Mouse (Mus musculus): ENCODE measurements at regions not wholly inside any gene's neighbourhood (a gene's known extent, or its start where the extent isn't known, plus 50 kb on each side); places are given as distances from the start of the nearest gene placed in this dataset.

DNA sequence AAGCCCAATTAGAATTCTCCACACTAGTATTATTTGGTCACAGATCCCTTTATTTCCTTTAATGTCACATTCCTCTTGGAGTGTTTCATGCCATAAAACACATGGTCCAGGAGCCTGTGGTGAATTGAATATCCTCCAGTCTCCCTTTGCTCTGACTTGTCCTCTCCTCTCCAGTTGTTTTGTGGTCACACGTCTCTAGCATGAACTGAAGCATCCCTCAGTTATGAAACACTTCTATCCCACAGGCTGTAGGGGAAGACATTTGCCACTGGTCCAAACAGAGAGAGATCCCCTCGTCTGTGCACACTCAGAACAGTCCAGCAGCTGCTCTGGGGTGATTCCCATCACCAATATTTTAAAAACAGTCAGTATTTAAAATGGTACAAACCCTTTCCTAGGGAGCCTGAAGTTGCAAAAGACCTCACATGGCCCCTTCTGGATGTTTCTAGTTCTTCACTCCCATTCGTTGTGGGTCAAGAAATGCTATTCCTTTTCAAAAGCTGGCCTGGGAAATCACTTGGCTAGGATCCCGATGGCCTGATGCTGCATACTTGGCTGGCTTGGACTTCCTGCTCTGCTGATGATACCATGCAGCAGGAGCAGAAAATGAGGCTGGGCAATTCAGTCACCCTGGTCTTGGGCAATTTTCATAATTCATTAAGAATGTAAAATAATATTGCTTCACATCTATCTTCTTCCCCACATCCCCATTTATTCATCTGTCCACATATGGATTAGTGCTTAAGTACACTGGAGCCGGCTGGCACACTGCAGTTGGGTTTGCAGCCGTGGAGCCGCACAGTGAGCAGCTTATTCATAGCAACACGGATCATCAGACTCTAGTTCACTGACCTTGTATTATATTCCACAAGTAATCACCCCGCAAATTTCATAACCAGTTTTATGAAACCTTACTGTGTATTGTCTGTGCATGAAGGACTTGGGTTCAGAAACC, 83.1 kb upstream of the Adamts9 start:
- peak; percentile 52 for DNase-seq (ENCODE audit: low spot score)

DNA sequence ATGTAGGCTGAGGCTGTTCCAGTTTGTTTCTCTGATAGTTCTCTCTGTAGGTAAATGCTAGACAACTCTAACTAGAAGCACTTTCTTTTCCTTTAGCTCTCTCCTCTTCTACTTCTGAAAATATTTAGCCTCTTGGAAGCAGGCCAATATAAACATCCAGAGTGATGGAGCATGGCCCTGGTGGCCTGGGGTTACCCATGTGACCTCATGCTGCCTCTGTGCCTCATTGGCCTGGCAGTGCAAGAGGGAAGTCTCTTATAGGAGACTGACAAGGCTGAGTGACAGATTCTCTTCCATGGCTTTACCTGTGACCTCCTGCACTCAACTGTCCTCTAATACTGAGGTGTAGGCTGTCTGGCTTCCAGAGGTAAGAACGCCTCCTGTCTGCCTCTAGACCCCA, 71.2 kb upstream of the Adamts9 start:
- DNase-seq (ENCODE audit: low spot score) = no peak

DNA sequence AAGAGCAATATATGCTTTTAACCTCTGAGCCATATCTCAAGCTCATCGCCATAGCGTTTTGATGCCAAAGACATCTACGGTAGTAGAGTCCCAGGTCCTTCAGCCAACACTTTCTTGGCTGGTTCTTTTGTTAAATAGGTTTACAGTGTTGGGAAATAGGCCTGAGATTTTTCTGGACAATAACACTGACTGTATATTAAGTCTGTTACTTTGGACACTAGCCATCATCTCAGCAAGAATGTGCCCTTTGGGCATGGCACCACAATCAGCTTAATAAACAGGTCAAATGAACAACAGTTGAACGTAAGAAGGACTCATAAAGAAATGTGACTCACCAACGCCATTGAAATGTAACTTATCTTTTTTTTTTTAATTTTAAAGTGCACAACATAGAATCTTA, 68.6 kb upstream of the Adamts9 start:
- no peak for DNase-seq (ENCODE audit: low spot score)

DNA sequence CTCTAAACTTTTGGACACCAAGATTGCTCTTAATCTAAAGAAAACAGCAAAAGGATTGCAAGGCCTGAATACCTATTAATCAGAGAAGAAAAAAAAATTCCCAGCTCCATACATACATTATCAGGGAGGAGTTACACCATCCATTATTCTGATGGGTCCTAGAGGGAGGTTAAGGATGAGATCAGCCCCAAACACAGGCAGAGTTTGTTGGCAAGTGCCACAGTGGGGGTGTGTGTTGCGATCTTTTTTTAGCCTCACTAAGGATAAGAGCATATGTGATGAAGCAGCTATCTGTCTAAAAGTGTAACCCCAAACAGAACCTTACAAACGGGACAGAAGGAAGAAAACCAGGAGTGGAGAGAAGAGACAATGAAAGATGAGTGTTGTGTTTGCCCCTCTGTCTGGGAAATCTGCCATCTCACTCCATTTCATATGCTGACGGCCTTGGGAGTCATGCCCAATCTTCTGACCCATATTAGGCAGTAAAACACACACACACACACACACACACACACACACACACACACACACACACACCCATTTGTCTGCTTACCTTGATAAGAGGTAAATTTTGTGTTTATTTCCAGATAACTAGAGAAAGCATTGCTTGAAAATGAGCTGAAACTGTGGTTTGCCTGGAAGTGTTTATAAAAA, 61.4 kb upstream of the Adamts9 start:
- no peak for DNase-seq (ENCODE audit: low spot score)

DNA sequence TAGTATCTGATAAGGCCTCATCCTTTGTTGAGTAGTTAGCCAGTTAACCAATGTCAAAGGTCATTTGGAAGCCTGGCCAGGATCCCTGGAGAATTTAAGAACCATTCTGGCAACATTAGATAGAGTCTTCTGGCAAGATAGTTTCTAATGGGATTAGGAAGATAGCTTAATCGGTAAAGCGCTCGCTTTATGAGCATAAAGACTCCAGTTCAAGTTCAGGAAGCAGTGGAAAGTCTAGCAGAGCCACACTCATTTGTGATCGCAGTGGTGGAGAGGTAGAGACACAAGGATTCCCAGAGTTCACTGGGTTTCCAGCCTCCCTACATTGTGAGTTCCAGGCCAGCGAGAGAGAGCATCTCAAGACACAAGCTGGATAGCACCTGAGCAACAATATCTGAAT, 60.5 kb upstream of the Adamts9 start:
- no peak for DNase-seq (ENCODE audit: low spot score)

DNA sequence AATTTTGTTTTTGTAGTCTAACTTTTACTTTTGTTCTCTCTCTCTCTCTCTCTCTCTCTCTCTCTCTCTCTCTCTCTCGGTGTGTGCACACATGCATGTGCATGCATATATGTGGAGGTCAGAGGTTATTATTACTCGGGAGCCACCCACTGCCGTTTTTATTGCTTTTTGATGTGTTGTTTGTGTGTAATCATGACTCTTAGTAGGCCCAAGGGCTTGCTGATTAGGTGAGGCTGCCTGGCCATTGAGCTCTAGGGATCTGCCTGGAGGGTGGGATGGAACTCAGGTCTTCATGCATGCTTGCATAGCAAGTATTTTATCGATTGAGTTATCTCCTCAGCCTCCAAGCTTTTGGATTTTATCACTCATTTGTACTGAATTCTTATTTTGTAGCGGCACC, 50.4 kb upstream of the Adamts9 start:
- DNase-seq (ENCODE audit: low spot score) = no peak

Measured in urinary bladder, postnatal 14 days (tissue).